Mouse (Mus musculus): Measurements from ENCODE around the gene L3mbtl4. TPM values are rescaled to one million over a fixed set of nuclear protein-coding genes. Genes with fewer than 3 reads are reported as not detected.
"Not testable (repeated sequence)": the region's sequence is repeated elsewhere in the genome, so short reads cannot be mapped to it uniquely, and the experiment has no call there.

The L3mbtl4 gene
- polyA plus RNA-seq, 1 experiment from 2014 or later = not detected

GRCm38 (mm10) chr17:68450921-68451320 is 177.3 kb downstream of the L3mbtl4 start:
- ATAC-seq (ENCODE audit: low read depth) = no peak
- H3K27me3 ChIP-seq (ENCODE audit: control insufficient read depth, insufficient read depth, low read depth, low read length) = no peaks in the 10 kb centered on the region
- H3K4me2 ChIP-seq (ENCODE audit: low read depth, low read length) = no peak overlapping the region
- 73% methylated on average over 1 of the region's 1 CpGs for WGBS (ENCODE audit: insufficient replicate concordance)
- no peak overlapping the region for H3K9ac ChIP-seq (ENCODE audit: low read depth, low read length)
- no peak overlapping the region for H3K4me3 ChIP-seq (ENCODE audit: low read depth, low read length)
- no peak overlapping the region for H3K27ac ChIP-seq (ENCODE audit: low read length)
- no peaks in the 10 kb centered on the region for H3K36me3 ChIP-seq (ENCODE audit: control insufficient read depth, insufficient read depth)
- no peaks in the 10 kb centered on the region for H3K9me3 ChIP-seq (replicated peaks; ENCODE audit: control insufficient read depth, low read length)
- no peaks in the 10 kb centered on the region for H3K4me1 ChIP-seq (ENCODE audit: control insufficient read depth, low read depth, low read length)

- no peak overlapping the region for H3K27ac ChIP-seq (ENCODE audit: low read length)
- no peak for ATAC-seq (ENCODE audit: low read depth)
- no peak overlapping the region for H3K4me2 ChIP-seq (ENCODE audit: low read depth, low read length)
- H3K27me3 ChIP-seq (ENCODE audit: control insufficient read depth, insufficient read depth, low read depth, low read length) = no peaks in the 10 kb centered on the region
- H3K4me1 ChIP-seq (ENCODE audit: control insufficient read depth, low read depth, low read length) = no peaks in the 10 kb centered on the region
- no peaks in the 10 kb centered on the region for H3K36me3 ChIP-seq (ENCODE audit: control insufficient read depth, insufficient read depth)
- 57% methylated on average over 5 of the region's 5 CpGs for WGBS (ENCODE audit: insufficient replicate concordance)
- no peak overlapping the region for H3K9ac ChIP-seq (ENCODE audit: low read depth, low read length)
- H3K4me3 ChIP-seq (ENCODE audit: low read depth, low read length) = no peak overlapping the region
- no peaks in the 10 kb centered on the region for H3K9me3 ChIP-seq (replicated peaks; ENCODE audit: control insufficient read depth, low read length)
These were observed 187.9 kb downstream of the L3mbtl4 start for GRCm38 (mm10) chr17:68461471-68461870.

DNA sequence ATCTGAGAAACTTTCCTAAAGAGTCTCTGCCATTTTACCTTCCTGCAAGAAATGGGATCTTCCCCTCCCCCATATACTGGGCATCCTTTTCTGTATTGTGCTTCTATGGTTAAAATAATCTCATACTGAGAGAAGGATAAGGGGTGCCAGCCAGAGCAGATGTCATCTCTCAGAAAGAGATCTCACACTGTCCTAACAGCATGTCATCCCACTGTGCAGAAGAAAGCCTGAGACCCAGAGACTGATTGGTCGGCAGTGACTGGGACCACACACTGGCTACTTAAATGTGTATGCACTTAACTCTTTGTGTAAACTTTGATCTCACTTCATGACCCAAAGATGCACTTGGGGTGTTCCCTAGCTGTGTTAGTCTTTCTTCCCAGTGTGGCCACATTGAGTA is 193.7 kb downstream of the L3mbtl4 start:
- no peak for ATAC-seq (ENCODE audit: low read depth)
- Histone ChIP-seq H3K27ac (ENCODE audit: low read length) (no peak overlapping the region), H3K9me3 (replicated peaks; ENCODE audit: control insufficient read depth, low read length) (no peaks in the 10 kb centered on the region), H3K4me3 (ENCODE audit: low read depth, low read length) (no peak overlapping the region), H3K4me2 (ENCODE audit: low read depth, low read length) (no peak overlapping the region), H3K4me1 (ENCODE audit: control insufficient read depth, low read depth, low read length) (no peaks in the 10 kb centered on the region), H3K9ac (ENCODE audit: low read depth, low read length) (no peak overlapping the region), H3K36me3 (ENCODE audit: control insufficient read depth, insufficient read depth) (no peaks in the 10 kb centered on the region), H3K27me3 (ENCODE audit: control insufficient read depth, insufficient read depth, low read depth, low read length) (no peaks in the 10 kb centered on the region)
- 41% methylated on average over 1 of the region's 1 CpGs for WGBS (ENCODE audit: insufficient replicate concordance)

DNA sequence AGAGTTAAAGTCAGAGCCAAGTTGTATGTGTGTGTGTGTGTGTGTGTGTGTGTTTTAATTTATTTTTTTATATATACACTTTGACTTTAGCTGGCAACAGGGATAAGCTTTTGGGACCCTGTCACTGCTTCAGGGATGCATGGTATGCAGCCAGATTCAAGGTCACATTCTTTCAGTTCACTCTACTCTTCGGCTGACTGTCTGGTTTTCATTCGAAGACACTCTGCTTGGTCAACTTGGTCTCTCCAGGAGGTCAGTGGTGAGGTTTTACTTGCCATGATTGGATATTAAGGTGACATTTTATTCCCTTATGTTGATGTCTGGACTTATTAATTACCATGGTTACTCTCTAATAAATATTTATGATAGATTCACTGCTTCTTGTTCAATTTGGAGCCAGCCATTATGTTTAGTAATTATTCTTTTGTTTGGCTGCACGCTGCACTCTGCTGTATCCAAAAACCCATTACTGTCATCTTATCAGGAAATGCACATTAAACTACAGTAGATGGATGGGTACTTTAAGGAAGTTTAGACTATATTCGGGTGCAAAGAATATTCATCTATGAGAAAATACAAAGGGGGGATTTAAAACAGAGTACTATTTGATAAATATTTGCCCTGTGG is 216.6 kb downstream of the L3mbtl4 start:
- Histone ChIP-seq H3K4me3 (ENCODE audit: low read depth, low read length) (no peak overlapping the region), H3K27ac (ENCODE audit: low read length) (no peak overlapping the region), H3K4me1 (ENCODE audit: control insufficient read depth, low read depth, low read length) (no peaks in the 10 kb centered on the region), H3K9me3 (replicated peaks; ENCODE audit: control insufficient read depth, low read length) (no peaks in the 10 kb centered on the region; the same call in 1 of the 2 replicates), H3K4me2 (ENCODE audit: low read depth, low read length) (no peak overlapping the region), H3K36me3 (ENCODE audit: control insufficient read depth, insufficient read depth) (no peaks in the 10 kb centered on the region), H3K27me3 (ENCODE audit: control insufficient read depth, insufficient read depth, low read depth, low read length) (no peaks in the 10 kb centered on the region), H3K9ac (ENCODE audit: low read depth, low read length) (no peak overlapping the region)
- WGBS (ENCODE audit: insufficient replicate concordance) = 53% methylated on average over 4 of the region's 4 CpGs
- ATAC-seq (ENCODE audit: low read depth) = no peak

DNA sequence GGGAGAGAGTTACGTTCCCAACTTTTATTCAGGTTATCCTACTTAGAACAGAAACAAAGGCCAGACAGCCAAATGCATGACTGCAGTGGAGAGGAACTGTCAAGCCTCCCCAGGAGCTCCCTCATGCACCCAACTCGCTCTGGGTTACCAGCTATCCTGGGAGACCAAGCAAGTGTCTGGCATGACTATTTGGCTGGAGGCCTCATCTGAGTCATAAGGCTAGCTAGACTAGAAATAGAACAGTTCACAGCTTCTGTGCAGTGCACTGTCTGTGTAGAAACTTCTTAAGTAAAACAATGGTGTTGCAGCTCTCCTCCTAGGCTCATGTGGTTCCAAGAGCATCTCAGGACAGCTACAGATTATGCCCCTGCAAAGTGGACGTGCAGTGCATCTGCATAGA is 218.6 kb downstream of the L3mbtl4 start:
- H3K27ac ChIP-seq (ENCODE audit: low read length) = no peak overlapping the region
- WGBS (ENCODE audit: insufficient replicate concordance) = 49% methylated on average over 3 of the region's 3 CpGs
- no peaks in the 10 kb centered on the region for H3K4me1 ChIP-seq (ENCODE audit: control insufficient read depth, low read depth, low read length)
- no peak for ATAC-seq (ENCODE audit: low read depth)
- H3K27me3 ChIP-seq (ENCODE audit: control insufficient read depth, insufficient read depth, low read depth, low read length) = no peaks in the 10 kb centered on the region
- no peaks in the 10 kb centered on the region; the same call in 1 of the 2 replicates for H3K9me3 ChIP-seq (replicated peaks; ENCODE audit: control insufficient read depth, low read length)
- no peak overlapping the region for H3K4me2 ChIP-seq (ENCODE audit: low read depth, low read length)
- no peaks in the 10 kb centered on the region for H3K36me3 ChIP-seq (ENCODE audit: control insufficient read depth, insufficient read depth)
- no peak overlapping the region for H3K9ac ChIP-seq (ENCODE audit: low read depth, low read length)
- no peak overlapping the region for H3K4me3 ChIP-seq (ENCODE audit: low read depth, low read length)

DNA sequence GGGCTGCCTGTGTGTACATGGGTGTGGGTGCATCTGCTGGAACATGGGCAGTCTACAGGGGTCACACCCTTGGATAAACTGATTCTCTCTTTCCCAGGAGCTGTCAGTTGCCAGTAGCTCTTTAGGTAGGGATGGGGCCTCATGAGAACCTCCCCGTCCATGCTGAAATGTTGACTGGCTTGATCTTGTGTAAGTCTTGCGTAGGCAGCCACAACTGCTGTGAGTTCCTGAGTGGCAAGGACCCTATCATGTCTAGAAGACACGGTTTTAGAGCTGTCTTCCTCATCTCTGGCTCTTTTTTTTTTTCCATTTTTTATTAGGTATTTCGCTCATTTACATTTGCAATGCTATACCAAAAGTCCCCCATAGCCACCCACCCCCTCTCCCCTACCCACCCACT is 229.4 kb downstream of the L3mbtl4 start:
- not testable (repeated sequence) for H3K4me1 ChIP-seq (ENCODE audit: control insufficient read depth, low read depth, low read length); H3K9me3 ChIP-seq (replicated peaks; ENCODE audit: control insufficient read depth, low read length); H3K36me3 ChIP-seq (ENCODE audit: control insufficient read depth, insufficient read depth); H3K27ac ChIP-seq (ENCODE audit: low read length); H3K27me3 ChIP-seq (ENCODE audit: control insufficient read depth, insufficient read depth, low read depth, low read length); ATAC-seq (ENCODE audit: low read depth); H3K9ac ChIP-seq (ENCODE audit: low read depth, low read length); H3K4me2 ChIP-seq (ENCODE audit: low read depth, low read length); H3K4me3 ChIP-seq (ENCODE audit: low read depth, low read length)
- 69% methylated on average over 2 of the region's 4 CpGs for WGBS (ENCODE audit: insufficient replicate concordance)

DNA sequence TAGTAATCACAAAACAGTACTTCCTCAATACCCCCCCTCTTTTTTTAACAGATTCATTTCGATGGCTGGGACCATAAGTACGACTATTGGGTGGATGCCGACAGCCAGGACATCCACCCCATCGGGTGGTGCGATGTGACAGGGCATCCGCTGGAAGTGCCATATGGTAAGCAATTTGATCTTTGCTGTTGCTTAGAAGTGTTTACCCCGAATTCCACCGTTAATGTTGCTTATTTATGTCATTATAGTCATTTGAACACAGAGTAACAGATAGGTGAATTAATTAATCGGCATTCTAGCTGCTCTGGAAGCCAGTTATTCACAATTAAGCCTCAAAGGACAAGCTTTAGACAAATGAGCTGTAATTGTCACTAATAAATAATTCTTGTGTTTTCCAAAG is 286.1 kb downstream of the L3mbtl4 start:
- Histone ChIP-seq H3K27me3 (ENCODE audit: control insufficient read depth, insufficient read depth, low read depth, low read length) (no peaks in the 10 kb centered on the region), H3K36me3 (ENCODE audit: control insufficient read depth, insufficient read depth) (no peaks in the 10 kb centered on the region), H3K27ac (ENCODE audit: low read length) (no peak overlapping the region), H3K4me3 (ENCODE audit: low read depth, low read length) (no peak overlapping the region), H3K4me2 (ENCODE audit: low read depth, low read length) (no peak overlapping the region), H3K9me3 (replicated peaks; ENCODE audit: control insufficient read depth, low read length) (no peaks in the 10 kb centered on the region), H3K4me1 (ENCODE audit: control insufficient read depth, low read depth, low read length) (no peaks in the 10 kb centered on the region), H3K9ac (ENCODE audit: low read depth, low read length) (no peak overlapping the region)
- 59% methylated on average over 9 of the region's 9 CpGs for WGBS (ENCODE audit: insufficient replicate concordance)
- no peak for ATAC-seq (ENCODE audit: low read depth)

DNA sequence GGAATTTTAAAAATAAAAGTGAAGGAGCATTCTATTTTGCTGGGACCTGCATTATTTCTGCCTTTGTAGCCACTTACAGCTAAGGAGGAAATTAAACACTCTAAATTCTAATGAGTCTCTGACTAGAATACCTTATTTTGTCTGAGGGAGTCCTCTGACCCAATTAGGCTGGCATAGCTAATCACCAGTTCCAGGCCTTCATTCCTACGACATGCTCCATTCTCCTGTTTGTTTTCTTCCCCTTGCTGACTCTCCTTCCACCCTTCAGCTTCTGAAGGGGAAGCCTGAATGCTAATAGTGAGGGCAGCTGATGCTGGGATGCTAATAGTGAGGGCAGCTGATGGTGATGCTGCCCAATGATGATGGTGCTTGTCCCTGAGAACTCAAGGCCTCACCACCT is 286.7 kb downstream of the L3mbtl4 start:
- H3K4me2 ChIP-seq (ENCODE audit: low read depth, low read length) = no peak overlapping the region
- no peaks in the 10 kb centered on the region for H3K9me3 ChIP-seq (replicated peaks; ENCODE audit: control insufficient read depth, low read length)
- no peaks in the 10 kb centered on the region for H3K27me3 ChIP-seq (ENCODE audit: control insufficient read depth, insufficient read depth, low read depth, low read length)
- no peak overlapping the region for H3K9ac ChIP-seq (ENCODE audit: low read depth, low read length)
- no peaks in the 10 kb centered on the region for H3K36me3 ChIP-seq (ENCODE audit: control insufficient read depth, insufficient read depth)
- no peak for ATAC-seq (ENCODE audit: low read depth)
- H3K4me3 ChIP-seq (ENCODE audit: low read depth, low read length) = no peak overlapping the region
- WGBS (ENCODE audit: insufficient replicate concordance) = 37% methylated on average over 1 of the region's 1 CpGs
- H3K27ac ChIP-seq (ENCODE audit: low read length) = no peak overlapping the region
- H3K4me1 ChIP-seq (ENCODE audit: control insufficient read depth, low read depth, low read length) = no peaks in the 10 kb centered on the region

- Histone ChIP-seq H3K27me3 (ENCODE audit: control insufficient read depth, insufficient read depth, low read depth, low read length) (no peaks in the 10 kb centered on the region), H3K36me3 (ENCODE audit: control insufficient read depth, insufficient read depth) (no peaks in the 10 kb centered on the region), H3K27ac (ENCODE audit: low read length) (no peak overlapping the region), H3K9ac (ENCODE audit: low read depth, low read length) (no peak overlapping the region), H3K4me3 (ENCODE audit: low read depth, low read length) (no peak overlapping the region), H3K9me3 (replicated peaks; ENCODE audit: control insufficient read depth, low read length) (no peaks in the 10 kb centered on the region), H3K4me1 (ENCODE audit: control insufficient read depth, low read depth, low read length) (no peaks in the 10 kb centered on the region), H3K4me2 (ENCODE audit: low read depth, low read length) (no peak overlapping the region)
- no peak for ATAC-seq (ENCODE audit: low read depth)
- 65% methylated on average over 6 of the region's 6 CpGs for WGBS (ENCODE audit: insufficient replicate concordance)
These were observed 298.2 kb downstream of the L3mbtl4 start for GRCm38 (mm10) chr17:68571806-68572205.
